Mouse (Mus musculus): ENCODE data around the gene Lrrc29. TPM values are rescaled to one million over a fixed set of nuclear protein-coding genes. Genes with fewer than 3 reads are reported as not detected.

Gene Lrrc29
- polyA plus RNA-seq, 1 experiment = 1.5 TPM

DNA sequence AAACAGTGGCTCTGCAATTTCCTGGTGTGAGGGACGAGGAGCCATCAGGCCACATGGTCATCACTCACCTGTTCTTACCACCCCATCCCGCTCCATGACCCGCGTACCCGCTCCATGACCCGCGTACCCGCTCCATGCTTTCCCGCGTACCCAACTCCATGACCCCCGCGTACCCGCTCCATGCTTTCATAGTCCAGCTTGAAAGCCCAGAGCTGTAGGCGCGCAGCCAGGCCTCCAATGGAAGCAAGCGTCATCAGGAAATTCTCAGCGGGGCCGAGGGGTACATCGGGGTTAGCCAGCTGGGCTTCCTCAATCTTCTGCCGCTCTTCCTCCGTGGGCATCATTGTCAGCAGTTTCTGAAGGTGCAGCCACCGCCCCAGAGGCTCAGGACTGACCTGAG lies 5.4 kb upstream of the Lrrc29 start:
- TF ChIP-seq POLR2A (IDR thresholded peaks at IDR 0.05; ENCODE audit: insufficient read depth, low read length) = no peak
- no peak for TF ChIP-seq CTCF (IDR thresholded peaks at IDR 0.05; ENCODE audit: low read depth, low read length)
- no peak for TF ChIP-seq EP300 (IDR thresholded peaks at IDR 0.05; ENCODE audit: insufficient read depth, low read depth, low read length)
- peaks cover 35% of the 10 kb centered on the region for H3K36me3 ChIP-seq (ENCODE audit: control insufficient read depth, insufficient read depth, low read length, poor library complexity, severe bottlenecking)
- no peaks in the 10 kb centered on the region for H3K9me3 ChIP-seq (replicated peaks; ENCODE audit: control insufficient read depth, insufficient read depth, low read length, poor library complexity, severe bottlenecking)
- no peaks in the 10 kb centered on the region for H3K27me3 ChIP-seq (ENCODE audit: control insufficient read depth, insufficient read depth, low read length, poor library complexity, severe bottlenecking)
- H3K4me1 ChIP-seq (ENCODE audit: control insufficient read depth, insufficient read depth, low read length) = peaks cover 3% of the 10 kb centered on the region
- no peak overlapping the region for H3K9ac ChIP-seq (ENCODE audit: low read depth, poor library complexity, severe bottlenecking)
- no peak overlapping the region for H3K27ac ChIP-seq (ENCODE audit: insufficient read depth, low read length)
- no peak overlapping the region for H3K4me3 ChIP-seq (ENCODE audit: low read depth, low read length)

DNA sequence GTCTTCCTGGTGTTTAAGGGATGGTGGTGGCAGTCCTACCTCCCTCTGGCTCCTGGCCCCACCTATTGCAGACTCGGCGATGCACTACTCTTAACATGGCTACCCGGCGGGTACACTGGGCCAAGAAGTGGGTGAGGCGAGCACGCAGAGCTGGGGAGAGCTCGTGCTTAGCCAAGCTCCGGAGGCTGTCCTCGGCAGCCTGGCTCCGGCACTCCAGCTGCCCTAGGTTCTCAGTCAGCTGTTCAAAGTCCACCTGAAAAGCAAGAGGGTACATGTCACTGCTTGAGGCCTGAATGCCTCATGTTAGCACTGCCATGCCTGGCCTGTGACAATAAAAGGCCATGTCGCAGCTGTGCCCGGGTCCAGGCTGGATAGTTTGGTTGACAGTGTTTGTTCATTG lies 4.2 kb upstream of the Lrrc29 start:
- Histone ChIP-seq H3K9me3 (replicated peaks; ENCODE audit: control insufficient read depth, insufficient read depth, low read length, poor library complexity, severe bottlenecking) (no peaks in the 10 kb centered on the region), H3K4me3 (ENCODE audit: low read depth, low read length) (no peak overlapping the region), H3K27ac (ENCODE audit: insufficient read depth, low read length) (no peak overlapping the region), H3K36me3 (ENCODE audit: control insufficient read depth, insufficient read depth, low read length, poor library complexity, severe bottlenecking) (peaks cover 35% of the 10 kb centered on the region), H3K4me1 (ENCODE audit: control insufficient read depth, insufficient read depth, low read length) (peaks cover 3% of the 10 kb centered on the region), H3K27me3 (ENCODE audit: control insufficient read depth, insufficient read depth, low read length, poor library complexity, severe bottlenecking) (no peaks in the 10 kb centered on the region), H3K9ac (ENCODE audit: low read depth, poor library complexity, severe bottlenecking) (no peak overlapping the region)
- TF ChIP-seq EP300 (IDR thresholded peaks at IDR 0.05; ENCODE audit: insufficient read depth, low read depth, low read length) (no peak), POLR2A (IDR thresholded peaks at IDR 0.05; ENCODE audit: insufficient read depth, low read length) (no peak), CTCF (IDR thresholded peaks at IDR 0.05; ENCODE audit: low read depth, low read length) (no peak)

DNA sequence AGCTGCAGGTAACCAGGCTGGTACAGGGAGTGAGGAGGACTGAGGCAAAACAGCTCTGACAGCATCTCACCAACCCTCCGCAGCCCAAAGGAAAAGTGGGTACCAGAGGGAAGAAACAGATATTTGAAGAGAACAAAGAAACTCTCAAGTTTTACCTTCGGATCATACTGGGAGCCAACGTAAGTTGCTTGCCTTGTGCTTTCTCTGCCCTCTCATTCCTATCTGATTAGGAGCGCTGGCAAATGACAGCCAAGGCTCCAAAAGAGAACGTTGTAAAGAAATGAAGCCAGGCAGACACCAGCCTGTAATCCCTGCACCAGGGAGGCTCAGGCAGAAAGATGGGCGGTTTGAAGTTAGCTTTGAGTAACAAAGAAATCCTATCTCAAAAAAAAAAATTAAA lies 890 bp upstream of the Lrrc29 start:
- H3K4me1 ChIP-seq (ENCODE audit: control insufficient read depth, insufficient read depth, low read length) = peaks cover 3% of the 10 kb centered on the region
- H3K9ac ChIP-seq (ENCODE audit: low read depth, poor library complexity, severe bottlenecking) = peak overlapping the region; percentile 71
- peak overlapping the region; percentile 75 for H3K4me3 ChIP-seq (ENCODE audit: low read depth, low read length)
- 0 out of 2 replicates have a peak overlapping the region, but pooled peaks have one; percentile 22 for H3K27ac ChIP-seq (ENCODE audit: insufficient read depth, low read length)
- H3K9me3 ChIP-seq (replicated peaks; ENCODE audit: control insufficient read depth, insufficient read depth, low read length, poor library complexity, severe bottlenecking) = no peaks in the 10 kb centered on the region
- no peaks in the 10 kb centered on the region for H3K27me3 ChIP-seq (ENCODE audit: control insufficient read depth, insufficient read depth, low read length, poor library complexity, severe bottlenecking)
- peaks cover 31% of the 10 kb centered on the region for H3K36me3 ChIP-seq (ENCODE audit: control insufficient read depth, insufficient read depth, low read length, poor library complexity, severe bottlenecking)
- TF ChIP-seq POLR2A (IDR thresholded peaks at IDR 0.05; ENCODE audit: insufficient read depth, low read length) (no peak), EP300 (IDR thresholded peaks at IDR 0.05; ENCODE audit: insufficient read depth, low read depth, low read length) (no peak), CTCF (IDR thresholded peaks at IDR 0.05; ENCODE audit: low read depth, low read length) (no peak)

DNA sequence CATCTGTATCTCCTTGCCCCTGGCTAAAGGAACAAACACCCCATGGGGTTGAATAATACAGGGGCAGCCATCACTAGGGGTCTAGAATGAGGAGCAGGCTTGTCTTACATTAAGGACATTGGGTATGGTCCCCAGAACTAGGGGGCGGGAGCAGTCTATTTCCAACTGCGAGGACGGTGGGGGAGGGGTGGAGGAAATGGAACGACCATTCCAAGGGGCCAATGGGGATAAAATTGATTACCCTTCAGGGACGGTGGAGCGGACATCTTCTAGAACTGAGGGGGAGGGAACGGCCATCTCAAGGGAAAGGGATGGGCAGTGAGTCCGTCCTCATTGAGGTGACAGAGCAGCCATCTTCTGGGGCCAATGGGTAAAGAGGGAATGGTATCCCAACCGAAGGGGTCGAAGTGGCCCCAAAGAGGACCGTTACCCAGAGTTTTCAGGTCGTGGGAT lies 411 bp downstream of the Lrrc29 start:
- H3K27me3 ChIP-seq (ENCODE audit: control insufficient read depth, insufficient read depth, low read length, poor library complexity, severe bottlenecking) = no peaks in the 10 kb centered on the region
- H3K9me3 ChIP-seq (replicated peaks; ENCODE audit: control insufficient read depth, insufficient read depth, low read length, poor library complexity, severe bottlenecking) = no peaks in the 10 kb centered on the region
- H3K4me3 ChIP-seq (ENCODE audit: low read depth, low read length) = peak overlapping the region; percentile 75
- no peak overlapping the region for H3K27ac ChIP-seq (ENCODE audit: insufficient read depth, low read length)
- peaks cover 25% of the 10 kb centered on the region for H3K36me3 ChIP-seq (ENCODE audit: control insufficient read depth, insufficient read depth, low read length, poor library complexity, severe bottlenecking)
- peaks cover 3% of the 10 kb centered on the region for H3K4me1 ChIP-seq (ENCODE audit: control insufficient read depth, insufficient read depth, low read length)
- H3K9ac ChIP-seq (ENCODE audit: low read depth, poor library complexity, severe bottlenecking) = peak overlapping the region; percentile 71
- TF ChIP-seq EP300 (IDR thresholded peaks at IDR 0.05; ENCODE audit: insufficient read depth, low read depth, low read length) = no peak
- no peak for TF ChIP-seq POLR2A (IDR thresholded peaks at IDR 0.05; ENCODE audit: insufficient read depth, low read length)
- no peak for TF ChIP-seq CTCF (IDR thresholded peaks at IDR 0.05; ENCODE audit: low read depth, low read length)

DNA sequence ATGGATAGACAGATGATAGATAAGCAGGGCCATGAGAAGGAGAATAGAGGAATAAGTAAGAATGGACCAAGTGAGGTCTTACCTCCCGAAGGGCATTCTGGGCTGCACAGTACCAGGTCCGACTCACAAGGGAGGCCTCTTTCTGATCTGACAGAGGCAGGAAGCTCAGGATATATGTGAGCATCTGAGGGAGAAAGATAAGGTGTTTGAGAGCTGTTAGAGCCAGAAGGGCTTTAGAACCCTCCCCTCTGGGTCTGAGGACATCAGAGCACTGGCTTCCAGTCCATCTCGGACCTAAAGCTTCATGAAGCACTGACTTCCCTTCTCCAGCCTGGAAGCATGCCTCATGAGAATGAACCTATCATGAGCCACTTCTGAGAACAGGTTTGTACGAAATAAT lies 2.9 kb downstream of the Lrrc29 start:
- no peak overlapping the region for H3K4me3 ChIP-seq (ENCODE audit: low read depth, low read length)
- no peaks in the 10 kb centered on the region for H3K27me3 ChIP-seq (ENCODE audit: control insufficient read depth, insufficient read depth, low read length, poor library complexity, severe bottlenecking)
- H3K9me3 ChIP-seq (replicated peaks; ENCODE audit: control insufficient read depth, insufficient read depth, low read length, poor library complexity, severe bottlenecking) = no peaks in the 10 kb centered on the region
- no peak overlapping the region for H3K9ac ChIP-seq (ENCODE audit: low read depth, poor library complexity, severe bottlenecking)
- TF ChIP-seq CTCF (IDR thresholded peaks at IDR 0.05; ENCODE audit: low read depth, low read length) (no peak), POLR2A (IDR thresholded peaks at IDR 0.05; ENCODE audit: insufficient read depth, low read length) (no peak), EP300 (IDR thresholded peaks at IDR 0.05; ENCODE audit: insufficient read depth, low read depth, low read length) (no peak)
- H3K4me1 ChIP-seq (ENCODE audit: control insufficient read depth, insufficient read depth, low read length) = peaks cover 3% of the 10 kb centered on the region
- no peak overlapping the region for H3K27ac ChIP-seq (ENCODE audit: insufficient read depth, low read length)
- H3K36me3 ChIP-seq (ENCODE audit: control insufficient read depth, insufficient read depth, low read length, poor library complexity, severe bottlenecking) = peaks cover 2% of the 10 kb centered on the region

DNA sequence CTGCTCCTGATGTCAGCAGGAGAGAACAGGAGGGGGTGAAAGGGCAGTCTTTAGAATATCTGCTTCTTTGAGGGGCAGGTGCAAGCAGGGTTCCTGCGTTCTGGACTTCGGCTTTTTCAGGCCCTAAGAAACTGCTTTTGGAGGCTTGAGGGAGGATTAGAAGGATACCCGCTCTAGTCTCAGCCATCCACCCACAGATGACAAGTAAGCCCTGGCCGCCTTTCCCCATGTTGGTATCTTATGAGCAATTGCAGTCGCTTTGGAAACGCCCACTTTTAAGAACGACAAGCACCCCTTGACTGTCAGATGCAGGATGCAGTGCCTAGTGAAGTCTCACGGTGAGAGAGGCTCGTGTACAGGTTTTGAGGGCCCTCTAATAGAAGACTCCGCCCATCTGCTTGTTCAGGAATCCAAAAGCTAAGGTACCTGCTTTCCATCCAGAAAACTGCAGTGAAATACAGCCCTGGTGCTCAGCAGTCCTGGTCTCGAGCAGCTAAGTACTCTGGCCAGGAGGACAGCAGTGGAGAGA lies 7.4 kb downstream of the Lrrc29 start:
- no peak overlapping the region for H3K9ac ChIP-seq (ENCODE audit: low read depth, poor library complexity, severe bottlenecking)
- TF ChIP-seq EP300 (IDR thresholded peaks at IDR 0.05; ENCODE audit: insufficient read depth, low read depth, low read length) (no peak), CTCF (IDR thresholded peaks at IDR 0.05; ENCODE audit: low read depth, low read length) (no peak), POLR2A (IDR thresholded peaks at IDR 0.05; ENCODE audit: insufficient read depth, low read length) (no peak)
- H3K9me3 ChIP-seq (replicated peaks; ENCODE audit: control insufficient read depth, insufficient read depth, low read length, poor library complexity, severe bottlenecking) = no peaks in the 10 kb centered on the region
- H3K36me3 ChIP-seq (ENCODE audit: control insufficient read depth, insufficient read depth, low read length, poor library complexity, severe bottlenecking) = no peaks in the 10 kb centered on the region
- H3K4me1 ChIP-seq (ENCODE audit: control insufficient read depth, insufficient read depth, low read length) = no peaks in the 10 kb centered on the region
- H3K27me3 ChIP-seq (ENCODE audit: control insufficient read depth, insufficient read depth, low read length, poor library complexity, severe bottlenecking) = no peaks in the 10 kb centered on the region
- H3K4me3 ChIP-seq (ENCODE audit: low read depth, low read length) = no peak overlapping the region
- H3K27ac ChIP-seq (ENCODE audit: insufficient read depth, low read length) = no peak overlapping the region

Measured in ES-Bruce4 (cell line).